Mouse (Mus musculus) lung, adult 2 months (tissue): ENCODE data around the gene Mif4gd.

Source experiments
- CTCF ChIP-seq: fragments of 200-500 bp; IDR thresholded peaks from 2 replicates; pipeline ENCODE4 v1.5.1; 2011; ENCODE audit warnings: mild to moderate bottlenecking, low read length, control low read depth; ENCODE audit not compliant: insufficient read depth
- POLR2A ChIP-seq: fragments of 200-500 bp; IDR thresholded peaks from 2 replicates; pipeline ENCODE4 v1.6.1; 2011; ENCODE audit warnings: low read depth, mild to moderate bottlenecking, control low read depth, low read length, borderline replicate concordance; ENCODE audit errors: extremely low read depth

DNA sequence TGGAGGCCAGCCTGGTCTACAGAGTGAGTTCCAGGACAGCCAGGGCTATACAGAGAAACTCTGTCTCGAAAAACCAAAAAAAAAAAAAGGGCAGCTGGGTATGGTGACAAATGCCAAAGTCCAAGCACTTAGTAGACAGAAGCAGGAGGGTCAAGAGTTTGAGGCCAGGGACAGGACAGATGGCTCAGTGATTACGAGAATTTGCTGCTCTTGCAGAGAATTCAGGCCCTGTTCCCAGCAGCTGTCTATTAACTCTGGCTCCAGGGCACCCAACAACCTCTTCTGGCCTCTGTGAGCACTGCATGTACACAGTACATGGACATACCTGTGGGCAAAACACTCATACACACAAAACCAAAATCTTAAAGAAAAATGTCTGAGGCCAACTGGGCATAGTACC, 5.2 kb upstream of the Mif4gd start:
- TF ChIP-seq CTCF, result no peak
- TF ChIP-seq POLR2A, result no peak
